Mouse (Mus musculus) adrenal gland, adult (tissue): ENCODE data around the gene Lypd3.
"Not testable (repeated sequence)": the region's sequence is repeated elsewhere in the genome, so short reads cannot be mapped to it uniquely, and the experiment has no call there.

Source experiments
- DNase-seq, 2 experiments: peaks; one replicate each; pipeline ENCODE4 v3.0.0; 2022 to 2023; ENCODE audit warnings: low spot score in 1 of 2; ENCODE audit not compliant: inconsistent age in 2 of 2

Gene Lypd3

GRCm38 (mm10) chr7:24612308-24612910, 23.9 kb upstream of the Lypd3 start:
- no peak for DNase-seq

- peak; percentile 53 to 57 for DNase-seq
Measured at GRCm38 (mm10) chr7:24614816-24615215, 21.5 kb upstream of the Lypd3 start.

- DNase-seq, result no peak
Measured at GRCm38 (mm10) chr7:24617763-24618162, 18.6 kb upstream of the Lypd3 start.

GRCm38 (mm10) chr7:24618374-24618773, 18.0 kb upstream of the Lypd3 start:
- DNase-seq, result not testable (repeated sequence)

GRCm38 (mm10) chr7:24619671-24620397, 16.5 kb upstream of the Lypd3 start:
- DNase-seq, result no peak

- no peak for DNase-seq
Measured at GRCm38 (mm10) chr7:24621193-24621592, 15.2 kb upstream of the Lypd3 start.

- DNase-seq, result no peak
Measured at GRCm38 (mm10) chr7:24622967-24623366, 13.4 kb upstream of the Lypd3 start.

- peak; percentile 92 to 96 for DNase-seq
Measured at GRCm38 (mm10) chr7:24628685-24629610, 7.4 kb upstream of the Lypd3 start.

GRCm38 (mm10) chr7:24629672-24630071, 6.7 kb upstream of the Lypd3 start:
- DNase-seq, result peak; percentile 64 to 89

GRCm38 (mm10) chr7:24630116-24630880, 6.1 kb upstream of the Lypd3 start:
- peak in 1 of 2 experiments; percentile 41 for DNase-seq

GRCm38 (mm10) chr7:24637046-24637445, 696 bp downstream of the Lypd3 start:
- DNase-seq, result no peak

GRCm38 (mm10) chr7:24638026-24638856, 1.9 kb downstream of the Lypd3 start:
- peak in 1 of 2 experiments; percentile 76 for DNase-seq

GRCm38 (mm10) chr7:24640450-24640849, 4.1 kb downstream of the Lypd3 start:
- DNase-seq, result no peak

GRCm38 (mm10) chr7:24642491-24642890, 6.1 kb downstream of the Lypd3 start:
- peak; percentile 64 to 90 for DNase-seq

- DNase-seq, result no peak
Measured at GRCm38 (mm10) chr7:24644492-24644891, 8.1 kb downstream of the Lypd3 start.

GRCm38 (mm10) chr7:24644996-24645395, 8.6 kb downstream of the Lypd3 start:
- DNase-seq, result no peak

- no peak for DNase-seq
Measured at GRCm38 (mm10) chr7:24646486-24646885, 10.1 kb downstream of the Lypd3 start.

- DNase-seq, result peak; percentile 63 to 91
Measured at GRCm38 (mm10) chr7:24653681-24654080, 17.3 kb downstream of the Lypd3 start.

GRCm38 (mm10) chr7:24659737-24660357, 23.5 kb downstream of the Lypd3 start:
- peak; percentile 13 to 59 for DNase-seq
